Mouse (Mus musculus) MEL (cell line): ENCODE data around the gene Tfap2e. TPM values are rescaled to one million over a fixed set of nuclear protein-coding genes. Genes with fewer than 3 reads are reported as not detected.
A peak's percentile ranks its signal among the peaks of the same experiment; 100 is the strongest.

Experiments used
- DNase-seq: peaks from one replicate; pipeline ENCODE4 v3.0.0; 2011; ENCODE audit warnings: low read depth, low spot score
- H3K27ac ChIP-seq: 2 replicates; pipeline ENCODE4 v1.5.1; 2012; ENCODE audit warnings: low read depth, mild to moderate bottlenecking, control low read depth, low read length, moderate library complexity; ENCODE audit not compliant: control insufficient read depth
- H3K27me3 ChIP-seq, 2 experiments: fragments of 150-350 bp in 1 of 2; sonication (generic) in 1 of 2; 2 replicates each; pipeline ENCODE4 v1.6.1; 2012; ENCODE audit warnings: low read length in 2 of 2, mild to moderate bottlenecking in 2 of 2, improper control_type of control experiment in 1 of 2, moderate library complexity in 1 of 2; ENCODE audit not compliant: insufficient read depth in 2 of 2, control insufficient read depth in 1 of 2
- H3K36me3 ChIP-seq, 2 experiments: 2 replicates each; pipeline ENCODE4 v1.6.1; 2012 to 2014; ENCODE audit warnings: low read length in 2 of 2, improper control_type of control experiment in 1 of 2, inconsistent platforms in 1 of 2, mild to moderate bottlenecking in 1 of 2; ENCODE audit not compliant: insufficient read depth in 2 of 2, control insufficient read depth in 1 of 2
- H3K4me1 ChIP-seq, 2 experiments: fragments of 150-350 bp in 1 of 2; sonication (generic) in 1 of 2; 2 replicates each; pipeline ENCODE4 v1.6.1; 2012; ENCODE audit warnings: low read length in 2 of 2, improper control_type of control experiment in 1 of 2, mild to moderate bottlenecking in 1 of 2; ENCODE audit not compliant: insufficient read depth in 2 of 2, control insufficient read depth in 1 of 2
- H3K4me3 ChIP-seq, 2 experiments: fragments of 150-350 bp in 1 of 2; sonication (generic) in 1 of 2; 2 replicates each; pipeline ENCODE4 v1.5.1; 2012; ENCODE audit warnings: low read depth in 2 of 2, low read length in 2 of 2, mild to moderate bottlenecking in 2 of 2, moderate library complexity in 2 of 2, control low read depth in 1 of 2, improper control_type of control experiment in 1 of 2; ENCODE audit not compliant: control insufficient read depth in 1 of 2, insufficient read depth in 1 of 2
- H3K79me2 ChIP-seq: 2 replicates; pipeline ENCODE4 v1.6.1; 2012; ENCODE audit warnings: mild to moderate bottlenecking, low read length, moderate library complexity; ENCODE audit not compliant: control insufficient read depth, poor library complexity, insufficient read depth
- H3K9ac ChIP-seq: 2 replicates; pipeline ENCODE4 v1.6.1; 2012; ENCODE audit warnings: low read depth, mild to moderate bottlenecking, control low read depth, low read length, moderate library complexity; ENCODE audit not compliant: control insufficient read depth, poor library complexity, severe bottlenecking
- H3K9me3 ChIP-seq: fragments of 150-350 bp; sonication (generic); replicated peaks from 2 replicates; pipeline ENCODE4 v1.6.1; 2012; ENCODE audit warnings: mild to moderate bottlenecking, low read length, improper control_type of control experiment, moderate library complexity; ENCODE audit not compliant: insufficient read depth
- BHLHE40 ChIP-seq: IDR thresholded peaks from 2 replicates; pipeline ENCODE4 v1.6.1; 2012; ENCODE audit warnings: low read depth, mild to moderate bottlenecking, inconsistent platforms, low read length, improper control_type of control experiment, borderline replicate concordance
- CHD1 ChIP-seq: IDR thresholded peaks from 2 replicates; pipeline ENCODE4 v1.6.1; 2012; ENCODE audit warnings: low read depth, mild to moderate bottlenecking, inconsistent platforms, low read length, improper control_type of control experiment
- CTCF ChIP-seq, 3 experiments: IDR thresholded peaks in 2 of 3; conservative IDR thresholded peaks in 1 of 3; 2 replicates each; pipeline ENCODE4 v1.5.1; 2011 to 2012; ENCODE audit warnings: low read length in 3 of 3, low read depth in 2 of 3, mild to moderate bottlenecking in 2 of 3, improper control_type of control experiment in 1 of 3, inconsistent platforms in 1 of 3, mixed read lengths in 1 of 3, moderate library complexity in 1 of 3; ENCODE audit not compliant: control insufficient read depth in 1 of 3, insufficient read depth in 1 of 3, poor library complexity in 1 of 3, severe bottlenecking in 1 of 3
- ELF1 ChIP-seq: IDR thresholded peaks from 2 replicates; pipeline ENCODE4 v1.6.1; 2014; ENCODE audit warnings: low read depth, mild to moderate bottlenecking, inconsistent platforms, low read length, improper control_type of control experiment, moderate library complexity
- JUND ChIP-seq: IDR thresholded peaks from 2 replicates; pipeline ENCODE4 v1.6.1; 2011; ENCODE audit warnings: low read depth, mild to moderate bottlenecking, improper control_type of control experiment, low read length
- MAZ ChIP-seq: IDR thresholded peaks from 2 replicates; pipeline ENCODE4 v1.6.1; 2012; ENCODE audit warnings: low read depth, mild to moderate bottlenecking, inconsistent platforms, low read length, improper control_type of control experiment
- MXI1 ChIP-seq: IDR thresholded peaks from 2 replicates; pipeline ENCODE4 v1.6.1; 2011; ENCODE audit warnings: mild to moderate bottlenecking, low read depth, low read length, improper control_type of control experiment
- MYB ChIP-seq: IDR thresholded peaks from 2 replicates; pipeline ENCODE4 v1.6.1; 2011; ENCODE audit warnings: mild to moderate bottlenecking, low read depth, low read length, improper control_type of control experiment
- POLR2AphosphoS2 ChIP-seq: IDR thresholded peaks from 2 replicates; pipeline ENCODE4 v1.6.1; 2011; ENCODE audit warnings: low read length, improper control_type of control experiment
- RCOR1 ChIP-seq: IDR thresholded peaks from 2 replicates; pipeline ENCODE4 v1.6.1; 2012; ENCODE audit warnings: low read depth, mild to moderate bottlenecking, inconsistent platforms, low read length, improper control_type of control experiment
- TBP ChIP-seq: IDR thresholded peaks from 2 replicates; pipeline ENCODE4 v1.8.0; 2011; ENCODE audit warnings: low read depth, low read length, improper control_type of control experiment
- UBTF ChIP-seq: IDR thresholded peaks from 2 replicates; pipeline ENCODE4 v1.6.1; 2012; ENCODE audit warnings: low read depth, mild to moderate bottlenecking, inconsistent platforms, low read length, improper control_type of control experiment, moderate library complexity, borderline replicate concordance; ENCODE audit not compliant: insufficient read depth
- USF2 ChIP-seq, 2 experiments: IDR thresholded peaks; 2 replicates each; pipeline ENCODE4 v1.6.1; 2011 to 2012; ENCODE audit warnings: improper control_type of control experiment in 2 of 2, low read length in 2 of 2, borderline replicate concordance in 1 of 2, inconsistent platforms in 1 of 2, low read depth in 1 of 2, mild to moderate bottlenecking in 1 of 2; ENCODE audit not compliant: insufficient read depth in 1 of 2
- ZC3H11A ChIP-seq: IDR thresholded peaks from 2 replicates; pipeline ENCODE4 v1.6.1; 2012; ENCODE audit warnings: low read depth, mild to moderate bottlenecking, inconsistent platforms, low read length, improper control_type of control experiment
- polyA plus RNA-seq, 2 experiments: library from polyadenylated mRNA; stranded (reverse) in 1 of 2; unstranded in 1 of 2; fragments of >175 nt in 1 of 2; fragments of >200 nt in 1 of 2; gene quantifications; 2 replicates each; pipeline versions ENCODE4 v1.2.1 to v1.2.4; 2012; ENCODE audit warnings: low replicate concordance in 2 of 2, low read depth in 1 of 2; ENCODE audit not compliant: insufficient read length in 2 of 2, insufficient read depth in 1 of 2, missing spikeins in 1 of 2
- total RNA-seq: library from RNA; depleted of rRNA; stranded (reverse); fragments of 300-350 nt; gene quantifications from 2 replicates; pipeline ENCODE4 v1.2.3, GENCODE M21; 2012

Gene Tfap2e
- total and polyA plus RNA-seq, 3 experiments: 0.03 TPM; not detected in 2

- TF ChIP-seq RCOR1 (0 out of 2 replicates have a peak, but pooled peaks have one; percentile 9), ELF1 (peak; percentile 86), TBP (peak; percentile 50; the same call in 1 of the 2 replicates), POLR2AphosphoS2 (0 out of 2 replicates have a peak, but pooled peaks have one; percentile 49), MAZ (peak; percentile 96), JUND (no peak), BHLHE40 (no peak), CTCF (IDR thresholded peaks at IDR 0.05 in 2 of 3, conservative IDR thresholded peaks at IDR 0.05 in 1 of 3; ENCODE audit: control insufficient read depth in 1 of 3, insufficient read depth in 1 of 3, low read depth in 2 of 3, low read length in 3 of 3, poor library complexity in 1 of 3, severe bottlenecking in 1 of 3) (no peak), MXI1 (peak; percentile 72; the same call in 1 of the 2 replicates), ZC3H11A (no peak), CHD1 (no peak), MYB (no peak)
These were observed 17.5 kb upstream of the Tfap2e start, which contains the start of the genes Ncdn and AU040320 (continued) for GRCm38 (mm10) chr4:126753268-126754230.

- Histone ChIP-seq H3K79me2 (peaks cover 14% of the 10 kb centered on the region), H3K9me3 (no peaks in the 10 kb centered on the region), H3K9ac (peak overlapping the region; percentile 79), H3K4me3 (peak overlapping the region; percentile 87 to 93), H3K27me3 (no peaks in the 10 kb centered on the region), H3K27ac (peak overlapping the region; percentile 25; the same call in 1 of the 2 replicates), H3K4me1 (peaks cover 0 to 6% of the 10 kb centered on the region in 2 experiments; a peak in 2 of 4 replicates), H3K36me3 (peaks cover 0 to 5% of the 10 kb centered on the region in 2 experiments; a peak in 2 of 4 replicates)
- TF ChIP-seq TBP (no peak), MXI1 (no peak), BHLHE40 (no peak), UBTF (no peak), USF2 (IDR thresholded peaks at IDR 0.05; ENCODE audit: borderline replicate concordance in 1 of 2, insufficient read depth in 1 of 2, low read depth in 1 of 2, low read length in 2 of 2) (no peak), RCOR1 (0 out of 2 replicates have a peak, but pooled peaks have one; percentile 26)
- DNase-seq: no peak
These were observed 16.6 kb upstream of the Tfap2e start for GRCm38 (mm10) chr4:126752608-126753141.
